Mouse (Mus musculus): ENCODE data around the gene Gm10188. TPM values are rescaled to one million over a fixed set of nuclear protein-coding genes. Genes with fewer than 3 reads are reported as not detected.
A peak's percentile ranks its signal among the peaks of the same experiment; 100 is the strongest.

Gene Gm10188
- polyA plus RNA-seq, 1 experiment from 2014 or later: not detected

DNA sequence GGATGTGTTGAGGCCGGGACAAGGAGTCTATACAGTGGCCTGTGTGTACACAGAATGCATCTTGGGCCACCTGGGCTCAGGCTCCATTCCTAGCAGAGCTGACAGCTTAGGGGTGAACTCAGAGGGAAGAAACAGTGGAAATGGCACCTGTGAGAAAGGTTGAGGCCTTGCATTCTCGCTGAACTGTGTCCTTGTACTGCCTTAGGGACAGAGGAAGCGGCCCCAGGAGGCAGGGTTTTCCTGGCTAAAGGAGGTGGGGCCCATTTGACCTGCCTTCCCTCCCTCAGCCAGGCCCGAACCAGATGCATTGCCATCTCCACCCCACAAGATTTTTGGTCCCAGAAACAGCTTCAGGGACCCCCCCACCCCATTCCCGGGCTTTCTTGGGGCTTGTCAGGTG lies 33.9 kb downstream of the Gm10188 start:
- TF ChIP-seq CTCF (IDR thresholded peaks at IDR 0.05): no peak
- H3K36me3 ChIP-seq (ENCODE audit: insufficient read depth, low read length): no peaks in the 10 kb centered on the region
- H3K27ac ChIP-seq (ENCODE audit: low read length): peak overlapping the region; percentile 60
- peaks cover 16% of the 10 kb centered on the region; the same call in 1 of the 2 replicates for H3K27me3 ChIP-seq (replicated peaks; ENCODE audit: insufficient read depth, low read length)
- H3K9ac ChIP-seq (replicated peaks; ENCODE audit: low read depth): no peak overlapping the region
- H3K4me3 ChIP-seq (ENCODE audit: low read depth, low read length): no peak overlapping the region
- no peaks in the 10 kb centered on the region for H3K9me3 ChIP-seq (ENCODE audit: low read length)
- 36% methylated on average over 5 of the region's 5 CpGs for WGBS
- no peak for DNase-seq (ENCODE audit: low spot score)
- peaks cover 3% of the 10 kb centered on the region; the same call in 1 of the 2 replicates for H3K4me1 ChIP-seq (ENCODE audit: insufficient read depth, low read depth, low read length)
- H3K4me2 ChIP-seq (replicated peaks; ENCODE audit: low read depth, low read length): no peak overlapping the region
- ATAC-seq: peak; percentile 30

DNA sequence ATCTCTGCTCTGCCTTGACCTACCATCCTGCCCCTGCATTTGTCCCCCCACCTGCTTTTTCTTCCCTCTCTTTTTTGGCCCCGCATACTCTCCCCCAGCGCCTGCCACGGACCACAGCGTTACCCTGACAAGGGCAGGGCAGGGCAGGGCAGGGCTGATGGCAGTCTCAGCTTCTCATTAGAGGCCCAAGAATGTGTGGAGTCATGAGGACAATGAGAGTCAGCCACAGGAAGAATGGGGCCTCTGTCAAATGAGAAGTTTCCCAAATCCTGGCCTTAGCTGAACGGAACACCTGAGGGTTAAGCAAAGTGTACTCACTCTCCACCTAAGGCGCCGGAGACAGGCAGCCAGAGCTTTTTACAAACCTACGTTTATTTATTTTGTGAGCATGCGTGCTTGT lies 34.5 kb downstream of the Gm10188 start:
- ATAC-seq: peak; percentile 72
- peak; percentile 46 for DNase-seq (ENCODE audit: low spot score)
- peaks cover 19% of the 10 kb centered on the region; the same call in 1 of the 2 replicates for H3K27me3 ChIP-seq (replicated peaks; ENCODE audit: insufficient read depth, low read length)
- no peak overlapping the region for H3K4me2 ChIP-seq (replicated peaks; ENCODE audit: low read depth, low read length)
- H3K4me1 ChIP-seq (ENCODE audit: insufficient read depth, low read depth, low read length): no peaks in the 10 kb centered on the region
- 41% methylated on average over 9 of the region's 9 CpGs for WGBS
- H3K9me3 ChIP-seq (ENCODE audit: low read length): no peaks in the 10 kb centered on the region
- H3K36me3 ChIP-seq (ENCODE audit: insufficient read depth, low read length): no peaks in the 10 kb centered on the region
- H3K9ac ChIP-seq (replicated peaks; ENCODE audit: low read depth): no peak overlapping the region
- H3K4me3 ChIP-seq (ENCODE audit: low read depth, low read length): no peak overlapping the region
- TF ChIP-seq EP300 (IDR thresholded peaks at IDR 0.05) (no peak), CTCF (IDR thresholded peaks at IDR 0.05) (no peak)
- H3K27ac ChIP-seq (ENCODE audit: low read length): peak overlapping the region; percentile 60

DNA sequence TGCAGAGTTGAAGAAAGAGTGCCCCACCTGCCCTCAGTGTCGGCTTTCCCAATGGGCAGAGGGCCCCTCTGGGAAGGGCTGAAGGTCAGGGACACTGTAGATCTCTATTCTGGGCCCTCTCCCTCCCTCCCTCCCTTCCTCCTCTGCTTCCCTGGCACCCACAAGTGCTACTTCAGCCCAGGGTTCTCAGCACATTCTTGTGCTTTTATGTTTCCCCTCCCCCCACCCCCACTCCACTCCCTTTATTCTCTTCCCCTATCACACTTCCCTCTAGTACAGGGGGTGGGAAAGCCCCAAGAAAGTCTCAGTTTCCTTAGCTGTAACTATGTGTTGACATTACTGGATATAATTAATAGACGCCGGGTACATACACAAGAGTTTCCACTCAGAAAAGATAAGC lies 34.9 kb downstream of the Gm10188 start:
- H3K4me3 ChIP-seq (ENCODE audit: low read depth, low read length): no peak overlapping the region
- ATAC-seq: peak; percentile 75
- no peaks in the 10 kb centered on the region for H3K9me3 ChIP-seq (ENCODE audit: low read length)
- DNase-seq (ENCODE audit: low spot score): peak; percentile 75
- H3K36me3 ChIP-seq (ENCODE audit: insufficient read depth, low read length): no peaks in the 10 kb centered on the region
- H3K27me3 ChIP-seq (replicated peaks; ENCODE audit: insufficient read depth, low read length): peaks cover 21% of the 10 kb centered on the region; the same call in 1 of the 2 replicates
- TF ChIP-seq EP300 (IDR thresholded peaks at IDR 0.05) (peak; percentile 24; the same call in 1 of the 2 replicates), CTCF (IDR thresholded peaks at IDR 0.05) (no peak)
- peak overlapping the region; percentile 60; the same call in 1 of the 2 replicates for H3K27ac ChIP-seq (ENCODE audit: low read length)
- H3K9ac ChIP-seq (replicated peaks; ENCODE audit: low read depth): no peak overlapping the region
- H3K4me2 ChIP-seq (replicated peaks; ENCODE audit: low read depth, low read length): no peak overlapping the region
- H3K4me1 ChIP-seq (ENCODE audit: insufficient read depth, low read depth, low read length): no peaks in the 10 kb centered on the region
- 30% methylated on average over 3 of the region's 3 CpGs for WGBS

DNA sequence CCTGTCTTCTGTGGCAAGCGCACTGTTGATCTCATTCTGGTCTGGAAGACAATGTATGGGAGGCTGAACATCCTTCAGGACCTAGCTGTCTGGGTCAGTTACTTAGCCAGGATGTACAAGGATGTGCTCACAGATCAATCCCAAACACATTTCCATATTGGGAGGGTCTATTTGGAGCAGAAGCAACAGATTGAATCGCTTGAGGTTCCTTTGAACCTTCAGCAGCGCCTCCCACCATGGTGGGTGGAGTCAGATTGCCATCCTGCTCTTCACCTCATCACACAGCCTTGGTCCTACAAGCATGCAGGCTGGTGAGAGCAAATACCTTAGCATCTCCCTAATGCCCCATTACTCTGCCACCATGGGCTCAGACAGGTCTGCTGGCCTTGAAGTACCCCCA lies 35.8 kb downstream of the Gm10188 start:
- no peak overlapping the region for H3K4me2 ChIP-seq (replicated peaks; ENCODE audit: low read depth, low read length)

DNA sequence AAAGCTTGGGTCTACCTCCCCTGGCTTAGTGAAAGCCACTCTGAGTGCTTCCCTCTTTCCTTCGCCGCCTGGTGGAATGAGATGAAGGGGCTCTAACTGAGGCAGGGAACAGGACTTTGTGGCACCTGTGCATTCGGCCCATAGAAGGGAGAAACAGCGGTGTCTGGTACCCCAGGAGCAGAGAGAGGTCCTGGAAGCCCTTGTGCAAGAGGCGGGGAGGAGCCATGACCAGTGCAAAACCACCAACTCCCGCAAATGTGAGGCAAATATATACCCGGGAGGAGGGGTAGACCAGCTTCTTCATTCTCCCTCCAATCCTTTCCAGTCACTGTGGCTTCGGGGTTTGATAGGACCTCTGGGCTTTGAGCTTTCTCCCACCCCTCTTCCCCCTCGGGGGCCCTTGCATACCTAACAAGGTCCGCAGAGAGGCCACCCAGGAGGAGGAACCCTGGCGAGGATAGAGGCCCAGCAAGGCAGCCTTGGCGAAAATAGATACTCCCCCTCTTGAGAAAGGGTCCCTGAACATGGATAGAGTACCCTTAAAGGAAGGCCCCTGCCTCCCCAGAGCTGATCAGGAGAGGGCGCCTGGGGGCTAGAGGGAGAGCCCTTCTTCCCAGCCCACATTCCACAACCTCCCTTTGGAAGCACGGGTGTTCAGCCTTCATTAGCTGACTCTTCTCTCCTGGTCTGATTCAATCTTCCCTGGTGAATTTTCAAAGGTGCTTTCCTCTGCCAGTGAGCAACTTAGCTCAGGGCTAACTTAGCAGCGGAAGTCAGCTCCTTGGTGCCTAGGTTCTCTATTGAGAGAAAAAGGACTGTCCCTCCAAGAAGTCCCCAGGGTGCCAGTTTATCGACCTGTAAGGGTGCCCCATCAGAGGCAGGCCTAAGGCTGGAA lies 37.5 kb downstream of the Gm10188 start:
- Histone ChIP-seq H3K27me3 (replicated peaks; ENCODE audit: insufficient read depth, low read length) (peaks cover 33% of the 10 kb centered on the region), H3K9me3 (ENCODE audit: low read length) (no peaks in the 10 kb centered on the region), H3K27ac (ENCODE audit: low read length) (no peak overlapping the region), H3K4me3 (ENCODE audit: low read depth, low read length) (peak overlapping the region; percentile 53; the same call in 1 of the 2 replicates), H3K4me2 (replicated peaks; ENCODE audit: low read depth, low read length) (peak overlapping the region; percentile 94), H3K36me3 (ENCODE audit: insufficient read depth, low read length) (no peaks in the 10 kb centered on the region), H3K9ac (replicated peaks; ENCODE audit: low read depth) (no peak overlapping the region), H3K4me1 (ENCODE audit: insufficient read depth, low read depth, low read length) (no peaks in the 10 kb centered on the region)
- TF ChIP-seq CTCF (IDR thresholded peaks at IDR 0.05) (peak; percentile 45), EP300 (IDR thresholded peaks at IDR 0.05) (no peak)
- DNase-seq (ENCODE audit: low spot score): no peak
- 11% methylated on average over 16 of the region's 16 CpGs for WGBS
- ATAC-seq: no peak

More for the DNA sequence above, 35.8 kb downstream of the Gm10188 start:
- H3K27me3 ChIP-seq (replicated peaks; ENCODE audit: insufficient read depth, low read length): peaks cover 26% of the 10 kb centered on the region
- no peak overlapping the region for H3K27ac ChIP-seq (ENCODE audit: low read length)
- H3K36me3 ChIP-seq (ENCODE audit: insufficient read depth, low read length): no peaks in the 10 kb centered on the region
- H3K4me3 ChIP-seq (ENCODE audit: low read depth, low read length): no peak overlapping the region
- H3K9ac ChIP-seq (replicated peaks; ENCODE audit: low read depth): no peak overlapping the region
- DNase-seq (ENCODE audit: low spot score) (no peak), ATAC-seq (no peak)
- no peak for TF ChIP-seq CTCF (IDR thresholded peaks at IDR 0.05)
- no peak for TF ChIP-seq EP300 (IDR thresholded peaks at IDR 0.05)
- no peaks in the 10 kb centered on the region for H3K9me3 ChIP-seq (ENCODE audit: low read length)
- 70% methylated on average over 3 of the region's 3 CpGs for WGBS
- no peaks in the 10 kb centered on the region for H3K4me1 ChIP-seq (ENCODE audit: insufficient read depth, low read depth, low read length)

DNA sequence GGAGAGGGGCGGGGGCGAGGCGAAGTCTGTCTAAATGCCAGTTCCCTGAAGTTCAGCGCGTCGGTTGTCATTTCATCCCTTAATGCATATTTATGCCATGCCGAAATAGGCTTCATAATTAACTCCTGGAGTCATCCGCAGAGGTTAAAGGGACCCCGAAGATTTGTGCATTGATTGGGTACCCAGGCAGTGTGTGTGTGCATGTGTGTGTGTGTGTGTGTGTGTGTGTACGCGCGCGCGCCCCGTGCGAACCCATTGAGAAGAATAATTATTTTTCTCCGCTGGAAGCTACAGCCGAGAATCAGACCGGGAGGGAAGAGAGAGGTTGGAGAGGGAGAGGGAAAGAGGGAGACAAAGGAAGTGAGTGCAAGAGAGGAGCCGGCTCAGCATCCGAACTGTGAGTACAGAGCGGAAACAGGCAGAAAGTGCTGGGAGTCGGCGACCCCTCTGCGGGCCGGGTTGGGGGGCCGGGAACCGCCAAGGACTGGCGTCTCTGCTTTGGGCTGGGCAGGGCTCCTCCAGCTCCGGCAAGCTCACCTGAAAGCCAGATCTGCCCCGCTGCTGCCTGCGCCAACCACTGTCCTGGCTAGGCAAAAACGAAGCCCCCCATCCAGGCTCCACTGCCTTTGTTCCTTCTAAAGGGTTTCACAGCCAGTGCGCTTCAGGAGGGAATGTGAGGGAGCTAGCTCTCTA lies 38.3 kb downstream of the Gm10188 start, which contains the start of the genes Lemd1 and AC124108.1:
Gene Lemd1, plus strand, starts transcription at position 339 of the 693 bp plus-strand sequence.
Gene AC124108.1, plus strand, starts transcription at position 365 of the 693 bp plus-strand sequence.
- no peak for DNase-seq (ENCODE audit: low spot score)
- H3K9ac ChIP-seq (replicated peaks; ENCODE audit: low read depth): 0 out of 2 replicates have a peak within 1 kb of the TSS, but pooled peaks have one; percentile 23
- peaks cover 33% of the 10 kb centered on the region for H3K27me3 ChIP-seq (replicated peaks; ENCODE audit: insufficient read depth, low read length)
- TF ChIP-seq CTCF (IDR thresholded peaks at IDR 0.05): no peak
- TF ChIP-seq EP300 (IDR thresholded peaks at IDR 0.05): no peak
- ATAC-seq: no peak
- H3K4me2 ChIP-seq (replicated peaks; ENCODE audit: low read depth, low read length): peak within 1 kb of the TSS; percentile 94
- H3K36me3 ChIP-seq (ENCODE audit: insufficient read depth, low read length): no peaks in the 10 kb centered on the region
- H3K9me3 ChIP-seq (ENCODE audit: low read length): no peaks in the 10 kb centered on the region
- peak within 1 kb of the TSS; percentile 53 for H3K4me3 ChIP-seq (ENCODE audit: low read depth, low read length)
- no peak within 1 kb of the TSS for H3K27ac ChIP-seq (ENCODE audit: low read length)
- 2% methylated on average over 32 of the region's 34 CpGs for WGBS
- H3K4me1 ChIP-seq (ENCODE audit: insufficient read depth, low read depth, low read length): no peaks in the 10 kb centered on the region
